Mouse (Mus musculus) ovary, adult 10 weeks (tissue): ENCODE data around the gene Mapkapk2. TPM values are rescaled to one million over a fixed set of nuclear protein-coding genes. Genes with fewer than 3 reads are reported as not detected.

Experiments used
- polyA plus RNA-seq: library from polyadenylated mRNA; stranded (reverse); fragments of 350-450 nt; fragmentation: Illumina TruSeq; extraction: RNeasy Lipid Tissue Mini Kit (QIAGEN cat#74804); gene quantifications from one replicate; pipeline ENCODE4 v1.2.3, GENCODE M21; 2014

The Mapkapk2 gene
- polyA plus RNA-seq, result 37.5 TPM

DNA sequence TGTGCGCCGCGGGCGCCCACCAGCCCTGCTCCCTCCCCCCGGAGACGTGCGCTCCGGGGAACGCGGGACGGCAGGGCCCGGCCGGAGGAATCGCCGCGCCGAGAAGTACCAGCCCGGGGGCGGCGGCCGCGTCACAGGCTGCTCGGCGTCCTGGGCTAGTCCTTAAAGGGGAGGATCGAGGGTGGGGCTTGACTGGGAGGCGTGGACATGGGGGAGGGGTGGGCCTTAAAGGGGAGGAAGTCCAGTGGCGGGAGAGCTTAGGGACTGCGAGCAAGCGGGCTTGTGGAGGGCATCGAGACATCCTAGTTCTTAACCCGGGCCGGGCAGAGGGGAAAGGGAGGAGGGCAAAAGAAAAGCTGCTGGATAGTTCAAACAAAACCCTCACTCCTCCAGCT, at the start of gene Mapkapk2:
Mapkapk2 (minus strand) TSS at position 127 of the 395 bp plus-strand sequence.

GRCm38 (mm10) chr1:131138191-131139016, 40.8 kb upstream of the Mapkapk2 start, which contains the start of gene Dyrk3:
Dyrk3 (minus strand) TSS chr1:131138340.

GRCm38 (mm10) chr1:131019492-131020098, 78.0 kb downstream of the Mapkapk2 start, which contains the start of gene Il10:
Il10 (plus strand) TSS chr1:131019845.

Other genes starting within 250 kb of the Mapkapk2 start
- gene Fcmr, start 232.2 kb downstream of the Mapkapk2 start, polyA plus RNA-seq, result not detected
- not detected for gene Il24, start 210.4 kb downstream of the Mapkapk2 start, polyA plus RNA-seq
- 0.40 TPM for gene Il20, start 186.4 kb downstream of the Mapkapk2 start, polyA plus RNA-seq
- not detected for gene Il19, start 157.7 kb downstream of the Mapkapk2 start, polyA plus RNA-seq
- gene Il10, start 78.0 kb downstream of the Mapkapk2 start, polyA plus RNA-seq, result not detected
- 3.1 TPM for gene Dyrk3, start 40.5 kb upstream of the Mapkapk2 start, polyA plus RNA-seq
- gene Eif2d, start 55.4 kb upstream of the Mapkapk2 start, polyA plus RNA-seq, result 24.5 TPM
- 15.6 TPM for gene Rassf5, start 147.4 kb upstream of the Mapkapk2 start, polyA plus RNA-seq
- gene Ikbke, start 181.8 kb upstream of the Mapkapk2 start, polyA plus RNA-seq, result 6.0 TPM